Mouse (Mus musculus): ENCODE results near the gene C1qc. TPM values are rescaled to one million over a fixed set of nuclear protein-coding genes. Genes with fewer than 3 reads are reported as not detected.

C1qc gene
- polyA plus RNA-seq, 1 experiment from 2014 or later = 16.2 TPM

GRCm38 (mm10) chr4:136912841-136913240 lies 20.0 kb upstream of the C1qc start:
- Histone ChIP-seq H3K4me3 (replicated peaks) (no peak overlapping the region), H3K9me3 (no peaks in the 10 kb centered on the region), H3K27ac (peak overlapping the region; percentile 83), H3K4me2 (replicated peaks) (peak overlapping the region; percentile 38), H3K9ac (replicated peaks) (peak overlapping the region; percentile 39), H3K27me3 (peaks cover 61% of the 10 kb centered on the region), H3K4me1 (replicated peaks) (peaks cover 58% of the 10 kb centered on the region), H3K36me3 (no peaks in the 10 kb centered on the region)
- peak; percentile 16; the same call in 1 of the 2 replicates for ATAC-seq
- WGBS = 8% methylated on average over 9 of the region's 9 CpGs

DNA sequence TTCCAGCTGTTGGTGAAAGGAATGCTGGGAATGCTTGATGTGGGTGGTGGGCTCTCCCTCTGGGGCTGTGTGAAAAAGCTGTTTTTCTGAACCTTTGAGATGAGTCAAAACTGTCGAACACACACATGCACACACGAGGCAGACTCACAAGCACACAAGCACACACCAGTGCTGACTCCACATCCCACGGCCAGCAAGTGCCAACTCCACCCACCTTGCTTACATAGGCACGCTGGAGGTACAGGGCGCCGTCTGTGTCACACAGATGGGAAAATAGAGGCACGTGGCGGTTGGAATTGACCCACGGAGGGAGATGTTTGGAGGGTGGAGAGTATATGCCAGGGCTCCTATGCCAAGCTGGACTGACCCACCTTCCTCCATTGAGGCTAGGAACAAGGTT lies 18.9 kb upstream of the C1qc start:
- H3K4me3 ChIP-seq (replicated peaks) = no peak overlapping the region
- peaks cover 68% of the 10 kb centered on the region for H3K27me3 ChIP-seq
- peak overlapping the region; percentile 38 for H3K4me2 ChIP-seq (replicated peaks)
- no peak overlapping the region for H3K9ac ChIP-seq (replicated peaks)
- peak; percentile 10; the same call in 1 of the 2 replicates for ATAC-seq
- 35% methylated on average over 9 of the region's 9 CpGs for WGBS
- H3K4me1 ChIP-seq (replicated peaks) = peaks cover 49% of the 10 kb centered on the region
- no peaks in the 10 kb centered on the region for H3K9me3 ChIP-seq
- peak overlapping the region; percentile 83 for H3K27ac ChIP-seq
- H3K36me3 ChIP-seq = no peaks in the 10 kb centered on the region

DNA sequence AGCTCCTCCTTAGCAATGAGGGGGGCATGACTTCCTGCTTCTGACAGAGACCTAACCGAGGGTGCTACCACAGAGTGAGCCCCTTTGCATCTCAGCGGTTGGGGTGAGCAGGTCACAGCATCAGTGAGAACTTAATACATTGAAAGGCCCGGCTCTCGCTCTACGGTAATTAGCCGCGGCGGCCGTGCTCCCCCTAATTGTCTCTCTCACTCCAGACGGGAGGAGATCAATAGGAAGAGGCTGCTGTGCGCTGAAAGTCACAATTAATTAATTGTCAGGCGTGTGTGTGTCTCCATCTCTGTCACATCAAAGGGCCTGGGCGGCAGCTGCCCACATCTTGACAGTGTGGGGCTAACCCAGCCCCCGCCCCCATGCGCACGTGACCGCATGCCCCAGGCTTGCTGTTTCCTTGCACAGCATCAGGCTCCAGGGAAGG lies 18.4 kb upstream of the C1qc start:
- H3K9me3 ChIP-seq = no peaks in the 10 kb centered on the region
- H3K27me3 ChIP-seq = peaks cover 74% of the 10 kb centered on the region
- H3K9ac ChIP-seq (replicated peaks) = no peak overlapping the region
- peak overlapping the region; percentile 38 for H3K4me2 ChIP-seq (replicated peaks)
- peak; percentile 77 for ATAC-seq
- H3K36me3 ChIP-seq = no peaks in the 10 kb centered on the region
- 2% methylated on average over 17 of the region's 17 CpGs for WGBS
- H3K4me3 ChIP-seq (replicated peaks) = 0 out of 2 replicates have a peak overlapping the region, but pooled peaks have one; percentile 5
- H3K27ac ChIP-seq = peak overlapping the region; percentile 83
- H3K4me1 ChIP-seq (replicated peaks) = peaks cover 44% of the 10 kb centered on the region

DNA sequence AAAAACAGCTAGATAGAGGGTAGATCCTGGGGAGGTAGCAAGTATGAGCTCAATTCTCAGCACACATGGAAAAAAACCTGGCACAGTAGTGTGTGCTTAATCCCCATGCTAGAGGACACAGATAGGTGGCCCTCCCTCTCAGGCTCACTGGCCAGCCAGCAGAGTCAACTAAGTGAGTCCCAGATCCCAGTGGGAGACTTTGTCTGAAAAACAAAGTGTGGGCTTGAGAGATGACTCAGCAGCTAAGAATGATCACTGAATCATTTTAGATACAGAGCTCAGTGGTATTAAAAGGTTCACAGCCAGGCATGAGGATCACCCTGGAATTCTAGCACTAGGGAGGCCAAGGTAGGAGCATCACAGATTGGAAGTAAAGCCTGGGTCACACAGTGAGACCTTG lies 14.9 kb upstream of the C1qc start:
- Histone ChIP-seq H3K36me3 (no peaks in the 10 kb centered on the region), H3K4me1 (replicated peaks) (peaks cover 45% of the 10 kb centered on the region), H3K4me3 (replicated peaks) (no peak overlapping the region)

DNA sequence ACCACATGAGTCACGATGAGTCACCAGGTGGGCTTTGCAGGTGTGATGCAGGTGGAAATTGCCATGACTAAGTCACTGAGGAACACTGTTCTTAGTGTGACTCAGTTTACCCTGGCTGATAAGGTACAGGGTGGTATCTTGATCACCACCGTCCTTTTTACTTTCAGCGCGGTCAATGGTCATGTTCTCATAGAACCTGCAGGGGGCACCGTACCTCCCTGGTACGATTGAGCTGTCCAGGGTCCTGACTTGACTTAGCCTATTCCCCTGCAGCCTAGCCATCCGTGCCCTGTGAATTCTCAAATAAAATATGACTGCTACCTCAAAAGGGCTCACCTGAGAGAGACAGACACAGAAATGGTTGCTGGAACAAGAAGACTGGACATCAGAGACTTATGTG lies 14.2 kb upstream of the C1qc start:
- 10% methylated on average over 7 of the region's 7 CpGs for WGBS
- Histone ChIP-seq H3K4me2 (replicated peaks) (no peak overlapping the region), H3K36me3 (no peaks in the 10 kb centered on the region), H3K9ac (replicated peaks) (no peak overlapping the region), H3K9me3 (no peaks in the 10 kb centered on the region), H3K27ac (no peak overlapping the region), H3K4me3 (replicated peaks) (no peak overlapping the region), H3K27me3 (peaks cover 86% of the 10 kb centered on the region), H3K4me1 (replicated peaks) (peaks cover 38% of the 10 kb centered on the region)
- no peak for ATAC-seq

More for the DNA sequence above, 14.9 kb upstream of the C1qc start:
- ATAC-seq = no peak
- H3K27me3 ChIP-seq = peaks cover 81% of the 10 kb centered on the region
- H3K9me3 ChIP-seq = no peaks in the 10 kb centered on the region
- no peak overlapping the region for H3K27ac ChIP-seq
- no peak overlapping the region for H3K4me2 ChIP-seq (replicated peaks)
- H3K9ac ChIP-seq (replicated peaks) = no peak overlapping the region

- peak; percentile 70 for ATAC-seq
- Histone ChIP-seq H3K36me3 (no peaks in the 10 kb centered on the region), H3K9me3 (no peaks in the 10 kb centered on the region), H3K9ac (replicated peaks) (no peak overlapping the region), H3K4me3 (replicated peaks) (0 out of 2 replicates have a peak overlapping the region, but pooled peaks have one; percentile 2), H3K4me1 (replicated peaks) (peaks cover 23% of the 10 kb centered on the region), H3K27me3 (peaks cover 79% of the 10 kb centered on the region), H3K4me2 (replicated peaks) (peak overlapping the region; percentile 39), H3K27ac (no peak overlapping the region)
- 0% methylated on average over 23 of the region's 23 CpGs for WGBS
Observed at GRCm38 (mm10) chr4:136904767-136905539, 12.1 kb upstream of the C1qc start.

GRCm38 (mm10) chr4:136899154-136899553 lies 6.3 kb upstream of the C1qc start:
- H3K4me2 ChIP-seq (replicated peaks) = no peak overlapping the region
- H3K27ac ChIP-seq = no peak overlapping the region
- H3K27me3 ChIP-seq = peaks cover 73% of the 10 kb centered on the region
- no peaks in the 10 kb centered on the region for H3K9me3 ChIP-seq
- ATAC-seq = no peak
- 63% methylated on average over 7 of the region's 7 CpGs for WGBS
- no peak overlapping the region for H3K4me3 ChIP-seq (replicated peaks)
- peaks cover 19% of the 10 kb centered on the region for H3K4me1 ChIP-seq (replicated peaks)
- H3K9ac ChIP-seq (replicated peaks) = no peak overlapping the region
- H3K36me3 ChIP-seq = no peaks in the 10 kb centered on the region

- Histone ChIP-seq H3K9me3 (no peaks in the 10 kb centered on the region), H3K4me1 (replicated peaks) (peaks cover 20% of the 10 kb centered on the region), H3K4me2 (replicated peaks) (no peak within 1 kb of the TSS), H3K9ac (replicated peaks) (no peak within 1 kb of the TSS), H3K36me3 (no peaks in the 10 kb centered on the region), H3K27me3 (peaks cover 70% of the 10 kb centered on the region), H3K4me3 (replicated peaks) (no peak within 1 kb of the TSS), H3K27ac (no peak within 1 kb of the TSS)
- ATAC-seq = no peak
- 78% methylated on average over 9 of the region's 9 CpGs for WGBS
Observed at GRCm38 (mm10) chr4:136898637-136899036, 5.8 kb upstream of the C1qc start, which contains the start of gene C1qa. TSS of gene C1qa (minus strand) at chr4:136898803.

GRCm38 (mm10) chr4:136898084-136898598 lies 5.3 kb upstream of the C1qc start:
- no peaks in the 10 kb centered on the region for H3K36me3 ChIP-seq
- H3K4me2 ChIP-seq (replicated peaks) = no peak overlapping the region
- WGBS = 67% methylated on average over 9 of the region's 9 CpGs
- H3K4me1 ChIP-seq (replicated peaks) = peaks cover 20% of the 10 kb centered on the region
- H3K27me3 ChIP-seq = peaks cover 72% of the 10 kb centered on the region
- ATAC-seq = no peak
- no peak overlapping the region for H3K27ac ChIP-seq
- H3K9me3 ChIP-seq = no peaks in the 10 kb centered on the region
- no peak overlapping the region for H3K9ac ChIP-seq (replicated peaks)
- no peak overlapping the region for H3K4me3 ChIP-seq (replicated peaks)

DNA sequence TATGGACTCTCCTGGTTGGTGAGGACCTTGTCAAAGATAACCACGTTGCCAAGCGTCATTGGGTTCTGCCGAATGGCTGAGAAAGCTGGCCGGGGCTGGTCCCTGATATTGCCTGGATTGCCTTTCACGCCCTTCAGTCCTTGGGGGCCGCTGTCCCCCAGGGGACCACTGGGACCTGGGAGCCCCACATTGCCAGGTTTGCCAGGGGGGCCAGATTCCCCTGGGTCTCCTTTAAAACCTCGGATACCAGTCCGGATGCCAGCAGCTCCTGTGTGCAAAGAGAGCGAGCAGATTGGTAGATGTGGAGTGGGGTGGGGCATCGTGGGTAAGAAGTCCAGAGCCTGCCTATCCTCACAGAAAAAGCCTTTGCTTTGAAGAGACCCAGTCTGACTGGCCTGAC lies 3.6 kb upstream of the C1qc start:
- ATAC-seq = no peak
- peaks cover 20% of the 10 kb centered on the region for H3K4me1 ChIP-seq (replicated peaks)
- H3K9ac ChIP-seq (replicated peaks) = no peak overlapping the region
- H3K36me3 ChIP-seq = no peaks in the 10 kb centered on the region
- H3K27ac ChIP-seq = no peak overlapping the region
- peaks cover 71% of the 10 kb centered on the region for H3K27me3 ChIP-seq
- no peaks in the 10 kb centered on the region for H3K9me3 ChIP-seq
- H3K4me2 ChIP-seq (replicated peaks) = peak overlapping the region; percentile 40
- no peak overlapping the region for H3K4me3 ChIP-seq (replicated peaks)
- WGBS = 32% methylated on average over 10 of the region's 10 CpGs

- peak overlapping the region; percentile 40 for H3K4me2 ChIP-seq (replicated peaks)
- ATAC-seq = no peak
- H3K27ac ChIP-seq = no peak overlapping the region
- H3K36me3 ChIP-seq = no peaks in the 10 kb centered on the region
- peaks cover 20% of the 10 kb centered on the region for H3K4me1 ChIP-seq (replicated peaks)
- no peaks in the 10 kb centered on the region for H3K9me3 ChIP-seq
- H3K4me3 ChIP-seq (replicated peaks) = no peak overlapping the region; the same call in 1 of the 2 replicates
- H3K27me3 ChIP-seq = peaks cover 74% of the 10 kb centered on the region
- H3K9ac ChIP-seq (replicated peaks) = no peak overlapping the region; the same call in 1 of the 2 replicates
- WGBS = 4% methylated on average over 15 of the region's 15 CpGs
Observed at GRCm38 (mm10) chr4:136895861-136896260, 3.0 kb upstream of the C1qc start.

GRCm38 (mm10) chr4:136894821-136895220 lies 2.0 kb upstream of the C1qc start:
- Histone ChIP-seq H3K9ac (replicated peaks) (no peak overlapping the region), H3K27me3 (peaks cover 80% of the 10 kb centered on the region), H3K4me2 (replicated peaks) (no peak overlapping the region), H3K27ac (no peak overlapping the region), H3K4me1 (replicated peaks) (peaks cover 20% of the 10 kb centered on the region), H3K36me3 (no peaks in the 10 kb centered on the region), H3K9me3 (no peaks in the 10 kb centered on the region), H3K4me3 (replicated peaks) (no peak overlapping the region)
- no peak for ATAC-seq
- WGBS = 72% methylated on average over 4 of the region's 4 CpGs

Measured in midbrain, embryonic 13.5 days (tissue).